Mouse (Mus musculus) liver, embryonic 11.5 days (tissue): Measurements from ENCODE around the gene Ptpn20. TPM values are rescaled to one million over a fixed set of nuclear protein-coding genes. Genes with fewer than 3 reads are reported as not detected.

Experiments used
- ATAC-seq: fragments of 200-750 bp; cut with Nextera tagmentation; replicated peaks from 2 replicates; pipeline ENCODE4 v1.8.0; 2017; ENCODE audit warnings: moderate number of reproducible peaks, mild to moderate bottlenecking, moderate TSS enrichment, moderate library complexity; ENCODE audit not compliant: low FRiP score
- DNase-seq: peaks from one replicate; pipeline ENCODE4 v3.0.0-alpha.2; 2017; ENCODE audit warnings: low spot score
- H3K27ac ChIP-seq: fragments of 300-500 bp; sonication (generic); 2 replicates; pipeline ENCODE4 v1.5.1; 2014; ENCODE audit warnings: mild to moderate bottlenecking, low read depth, low read length, control low read depth
- H3K27me3 ChIP-seq: fragments of 300-500 bp; sonication (generic); replicated peaks from 2 replicates; pipeline ENCODE4 v1.6.1; 2014; ENCODE audit warnings: low read length, mixed read lengths; ENCODE audit not compliant: control insufficient read depth, insufficient read depth
- H3K36me3 ChIP-seq: fragments of 300-500 bp; sonication (generic); 2 replicates; pipeline ENCODE4 v1.6.1; 2014; ENCODE audit warnings: mild to moderate bottlenecking, low read length, moderate library complexity, mixed read lengths; ENCODE audit not compliant: control insufficient read depth, insufficient read depth
- H3K4me1 ChIP-seq: fragments of 300-500 bp; sonication (generic); replicated peaks from 2 replicates; pipeline ENCODE4 v1.6.1; 2014; ENCODE audit warnings: low read length, mixed read lengths; ENCODE audit not compliant: control insufficient read depth, insufficient read depth
- H3K4me2 ChIP-seq: fragments of 300-500 bp; sonication (generic); 2 replicates; pipeline ENCODE4 v1.6.1; 2014; ENCODE audit warnings: mild to moderate bottlenecking, control low read depth, moderate library complexity
- H3K4me3 ChIP-seq: fragments of 300-500 bp; sonication (generic); 2 replicates; pipeline ENCODE4 v1.5.1; 2014; ENCODE audit warnings: low read depth, low read length, control low read depth
- H3K9ac ChIP-seq: fragments of 300-500 bp; sonication (generic); 2 replicates; pipeline ENCODE4 v1.6.1; 2014; ENCODE audit warnings: low read depth, low read length, control low read depth
- H3K9me3 ChIP-seq: fragments of 300-500 bp; sonication (generic); 2 replicates; pipeline ENCODE4 v1.6.1; 2016; ENCODE audit warnings: low read length, inconsistent platforms, mixed read lengths; ENCODE audit not compliant: control insufficient read depth
- WGBS: fragments of 180-500 bp; shearing (Covaris S2); extraction: QIAGEN DNeasy Blood & Tissue Kit; methylation state at CpG from one replicate; pipeline ENCODE4 v1.1.7; 2014; 5-methylcytosine and 5-hydroxymethylcytosine counted together
- polyA plus RNA-seq: library from polyadenylated mRNA; unstranded; fragments of >200 nt; fragmentation: Nextera tagmentation; extraction: Ambion mirVana; gene quantifications from 2 replicates; pipeline ENCODE4 v1.2.1, GENCODE M21; 2014

Gene Ptpn20
- polyA plus RNA-seq, 1 experiment from 2014 or later, result 0.32 TPM

DNA sequence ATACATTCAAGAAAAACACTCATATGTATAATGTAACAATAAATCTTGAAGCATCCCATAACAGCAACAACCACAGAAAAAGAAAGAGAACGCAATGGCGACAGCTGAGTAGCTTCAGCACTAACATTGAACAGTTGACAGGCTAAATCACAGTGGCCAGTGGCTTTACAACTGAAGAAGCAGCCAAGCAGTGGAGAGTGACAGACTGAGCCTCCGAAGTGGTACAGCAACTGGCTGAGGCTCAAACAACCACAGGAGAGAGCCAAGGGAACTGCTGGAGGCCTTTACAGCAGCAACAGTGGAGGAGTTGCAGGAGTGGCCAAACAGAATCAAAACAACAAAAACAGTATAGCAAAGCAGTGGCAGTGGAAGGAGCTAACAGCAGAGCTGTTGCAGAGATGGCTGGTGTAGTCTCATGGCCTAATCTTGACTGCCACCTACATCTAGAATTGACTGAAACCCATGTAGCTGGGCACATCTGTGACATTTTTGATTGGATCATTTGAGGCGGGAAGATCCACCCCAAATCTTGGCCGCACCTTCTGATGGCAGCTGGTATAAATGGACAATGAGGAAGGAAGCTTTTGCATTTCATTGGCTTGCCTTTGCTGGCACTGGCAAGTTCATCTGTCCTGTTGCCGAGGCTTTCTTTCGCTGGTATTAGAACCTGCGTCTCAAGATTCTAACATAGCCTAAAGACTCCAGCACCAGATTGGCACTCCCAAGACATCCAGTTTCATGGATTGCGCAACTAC lies 9.5 kb downstream of the Ptpn20 start:
- Histone ChIP-seq H3K36me3 (no peaks in the 10 kb centered on the region), H3K27me3 (no peaks in the 10 kb centered on the region), H3K4me1 (no peaks in the 10 kb centered on the region), H3K9ac (no peak overlapping the region), H3K9me3 (no peaks in the 10 kb centered on the region), H3K4me3 (no peak overlapping the region), H3K4me2 (no peak overlapping the region), H3K27ac (no peak overlapping the region)
- WGBS, result 87% methylated on average over 9 of the region's 9 CpGs
- ATAC-seq, result no peak
- no peak for DNase-seq

DNA sequence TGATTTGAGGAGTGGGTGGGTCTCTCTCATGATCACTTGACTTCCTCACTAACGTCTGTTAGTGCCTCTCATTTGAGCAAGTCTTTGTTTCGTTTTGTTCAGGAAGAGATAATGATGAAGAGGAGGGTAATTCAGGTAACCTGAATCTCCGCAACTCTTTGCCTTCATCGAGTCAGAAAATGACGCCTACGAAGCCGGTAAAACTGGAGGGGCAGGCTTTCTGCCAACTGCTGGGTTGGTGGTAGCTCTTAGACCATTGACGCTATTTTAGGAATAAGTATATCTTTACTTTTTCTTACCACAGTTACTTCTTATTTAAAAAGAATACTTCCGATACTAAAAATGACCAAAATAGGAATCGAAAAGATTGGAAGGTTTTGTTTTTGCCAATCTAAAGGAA lies 18.4 kb downstream of the Ptpn20 start:
- DNase-seq, result no peak

DNA sequence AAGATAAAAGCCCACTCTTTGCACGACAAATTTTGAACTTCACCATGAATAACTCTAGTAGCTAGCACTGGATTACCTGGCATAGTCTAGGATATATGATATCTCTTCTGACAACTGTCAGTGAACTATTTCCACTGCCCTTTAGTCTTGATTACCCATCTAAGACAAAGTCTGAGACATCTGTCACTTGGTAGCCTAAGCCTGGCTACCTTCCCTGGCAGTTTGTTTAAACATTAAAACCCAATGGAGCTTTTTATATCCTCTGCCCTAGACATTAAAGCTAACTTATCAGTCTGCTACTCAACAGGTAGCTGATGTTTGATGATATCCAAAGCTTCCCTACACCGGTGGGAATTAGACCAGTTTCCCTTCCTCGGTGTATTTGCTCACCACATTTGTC lies 36.0 kb downstream of the Ptpn20 start:
- H3K36me3 ChIP-seq, result no peaks in the 10 kb centered on the region
- H3K27ac ChIP-seq, result no peak overlapping the region
- H3K4me3 ChIP-seq, result no peak overlapping the region
- WGBS, result 66% methylated on average over 3 of the region's 3 CpGs
- ATAC-seq, result no peak
- no peaks in the 10 kb centered on the region for H3K4me1 ChIP-seq
- no peak overlapping the region for H3K4me2 ChIP-seq
- no peaks in the 10 kb centered on the region for H3K27me3 ChIP-seq
- DNase-seq, result no peak
- no peaks in the 10 kb centered on the region for H3K9me3 ChIP-seq
- H3K9ac ChIP-seq, result no peak overlapping the region

More for the DNA sequence above, 18.4 kb downstream of the Ptpn20 start:
- no peak overlapping the region for H3K27ac ChIP-seq
- no peaks in the 10 kb centered on the region for H3K4me1 ChIP-seq
- no peaks in the 10 kb centered on the region for H3K36me3 ChIP-seq
- H3K4me3 ChIP-seq, result no peak overlapping the region
- 82% methylated on average over 10 of the region's 10 CpGs for WGBS
- H3K27me3 ChIP-seq, result no peaks in the 10 kb centered on the region
- no peak overlapping the region for H3K9ac ChIP-seq
- H3K4me2 ChIP-seq, result no peak overlapping the region
- H3K9me3 ChIP-seq, result no peaks in the 10 kb centered on the region
- ATAC-seq, result no peak

GRCm38 (mm10) chr14:33632790-33633372 lies 43.9 kb downstream of the Ptpn20 start:
- WGBS, result 62% methylated on average over 8 of the region's 8 CpGs
- H3K27me3 ChIP-seq, result no peaks in the 10 kb centered on the region
- no peaks in the 10 kb centered on the region; the same call in 1 of the 2 replicates for H3K4me1 ChIP-seq
- no peak overlapping the region for H3K4me2 ChIP-seq
- DNase-seq (no peak), ATAC-seq (peak; percentile 81)
- H3K9ac ChIP-seq, result no peak overlapping the region
- H3K9me3 ChIP-seq, result no peaks in the 10 kb centered on the region
- no peak overlapping the region for H3K27ac ChIP-seq
- no peak overlapping the region for H3K4me3 ChIP-seq
- H3K36me3 ChIP-seq, result no peaks in the 10 kb centered on the region

DNA sequence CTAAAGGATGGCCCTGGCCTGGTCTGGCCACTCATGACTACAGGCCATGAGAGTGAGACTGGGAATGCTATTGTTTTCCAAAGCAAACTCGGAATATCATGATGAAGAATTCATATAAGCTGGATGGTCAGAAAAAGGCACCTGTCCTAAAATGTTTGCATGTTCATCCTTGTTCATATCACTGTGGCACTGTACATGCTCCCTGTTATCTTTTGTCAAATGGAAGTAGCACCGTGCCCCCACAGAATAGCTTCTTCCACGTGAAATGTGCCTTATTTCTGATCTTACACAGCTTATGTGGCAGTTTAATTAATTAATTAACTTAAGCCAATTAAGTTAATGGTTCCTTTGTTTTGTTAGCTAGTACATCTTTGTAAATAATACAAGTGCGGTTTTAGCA lies 45.3 kb downstream of the Ptpn20 start:
- Histone ChIP-seq H3K9me3 (no peaks in the 10 kb centered on the region), H3K27me3 (no peaks in the 10 kb centered on the region), H3K36me3 (no peaks in the 10 kb centered on the region), H3K4me1 (no peaks in the 10 kb centered on the region; the same call in 1 of the 2 replicates), H3K9ac (no peak overlapping the region), H3K4me3 (no peak overlapping the region), H3K27ac (no peak overlapping the region), H3K4me2 (no peak overlapping the region)
- DNase-seq, result no peak
- 70% methylated on average over 4 of the region's 4 CpGs for WGBS
- ATAC-seq, result peak; percentile 69

DNA sequence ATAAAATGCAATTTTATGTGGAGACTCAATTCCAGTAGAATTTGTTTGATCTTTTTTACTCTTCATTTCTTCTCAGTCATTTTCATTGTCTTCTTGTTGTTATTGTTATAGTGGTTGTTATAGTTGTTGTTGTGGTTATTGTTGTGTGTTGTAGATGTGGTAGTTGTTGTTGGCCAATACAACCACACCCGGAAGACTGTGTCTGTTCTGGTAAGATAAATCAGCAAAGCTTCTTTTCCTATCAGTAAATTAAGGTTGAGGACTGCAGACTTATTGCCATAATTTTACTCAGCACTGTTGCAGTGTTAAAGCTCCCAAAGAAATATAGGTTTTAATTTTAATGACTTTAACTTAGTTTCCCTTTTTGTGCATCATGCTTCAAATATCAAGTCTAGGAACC lies 45.8 kb downstream of the Ptpn20 start:
- DNase-seq, result no peak
- WGBS, result 63% methylated on average over 1 of the region's 1 CpGs
- no peak overlapping the region for H3K4me3 ChIP-seq
- H3K27me3 ChIP-seq, result no peaks in the 10 kb centered on the region
- no peaks in the 10 kb centered on the region for H3K36me3 ChIP-seq
- no peak overlapping the region for H3K4me2 ChIP-seq
- no peak overlapping the region for H3K27ac ChIP-seq
- H3K9me3 ChIP-seq, result no peaks in the 10 kb centered on the region
- ATAC-seq, result peak; percentile 81
- H3K4me1 ChIP-seq, result no peaks in the 10 kb centered on the region; the same call in 1 of the 2 replicates
- H3K9ac ChIP-seq, result no peak overlapping the region

DNA sequence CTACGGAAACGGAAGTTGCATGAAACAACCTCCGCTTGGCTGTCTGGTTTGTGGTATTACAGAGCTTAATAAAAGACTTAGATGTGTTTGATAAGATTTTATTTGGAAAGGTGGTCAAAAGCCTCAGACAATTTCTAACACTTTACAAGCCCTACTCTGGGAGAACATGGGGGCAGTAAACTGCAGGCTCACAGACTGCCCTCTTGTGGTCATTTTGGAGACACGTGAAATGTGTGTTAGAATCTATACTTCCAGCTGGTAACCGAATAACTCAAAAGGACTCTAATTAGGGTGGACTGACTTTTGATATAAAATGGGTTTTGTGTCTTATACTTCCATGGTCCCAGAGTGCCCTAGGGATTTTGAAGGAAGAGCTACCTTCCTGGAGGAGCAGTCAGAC lies 50.4 kb downstream of the Ptpn20 start:
- no peak overlapping the region for H3K9ac ChIP-seq
- ATAC-seq (no peak), DNase-seq (peak; percentile 5)
- 76% methylated on average over 5 of the region's 5 CpGs for WGBS
- no peak overlapping the region for H3K27ac ChIP-seq
- H3K4me2 ChIP-seq, result no peak overlapping the region
- H3K4me1 ChIP-seq, result no peaks in the 10 kb centered on the region; the same call in 1 of the 2 replicates
- no peaks in the 10 kb centered on the region for H3K27me3 ChIP-seq
- no peak overlapping the region for H3K4me3 ChIP-seq
- H3K36me3 ChIP-seq, result no peaks in the 10 kb centered on the region
- no peaks in the 10 kb centered on the region for H3K9me3 ChIP-seq

GRCm38 (mm10) chr14:33650721-33651120 lies 61.7 kb downstream of the Ptpn20 start:
- H3K27me3 ChIP-seq, result no peaks in the 10 kb centered on the region
- ATAC-seq, result no peak

GRCm38 (mm10) chr14:33657471-33657901 lies 68.5 kb downstream of the Ptpn20 start:
- H3K9me3 ChIP-seq, result no peaks in the 10 kb centered on the region
- no peaks in the 10 kb centered on the region for H3K4me1 ChIP-seq
- DNase-seq (no peak), ATAC-seq (no peak)
- 77% methylated on average over 7 of the region's 7 CpGs for WGBS
- H3K4me3 ChIP-seq, result no peak overlapping the region
- no peaks in the 10 kb centered on the region for H3K27me3 ChIP-seq
- no peak overlapping the region for H3K27ac ChIP-seq
- no peaks in the 10 kb centered on the region for H3K36me3 ChIP-seq
- H3K4me2 ChIP-seq, result no peak overlapping the region
- H3K9ac ChIP-seq, result no peak overlapping the region

More at GRCm38 (mm10) chr14:33650721-33651120, 61.7 kb downstream of the Ptpn20 start:
- no peak for DNase-seq
- Histone ChIP-seq H3K36me3 (no peaks in the 10 kb centered on the region), H3K4me3 (no peak overlapping the region), H3K27ac (no peak overlapping the region), H3K9ac (no peak overlapping the region), H3K9me3 (no peaks in the 10 kb centered on the region), H3K4me2 (no peak overlapping the region), H3K4me1 (no peaks in the 10 kb centered on the region)
- 90% methylated on average over 9 of the region's 9 CpGs for WGBS
